Mouse (Mus musculus) C2C12 (cell line): ENCODE data around the gene Lce6a. TPM values are rescaled to one million over a fixed set of nuclear protein-coding genes. Genes with fewer than 3 reads are reported as not detected.

ENCODE experiments used
- H3K27me3 ChIP-seq: one replicate; pipeline ENCODE4 v1.6.1; 2011; ENCODE audit not compliant: control insufficient read depth, insufficient read depth, insufficient read length
- H3K36me3 ChIP-seq: one replicate; pipeline ENCODE4 v1.6.1; 2011; ENCODE audit not compliant: control insufficient read depth, insufficient read depth
- H3K4me3 ChIP-seq: one replicate; pipeline ENCODE4 v1.5.1; 2011; ENCODE audit warnings: mild to moderate bottlenecking, control low read depth; ENCODE audit not compliant: poor library complexity, insufficient read depth, severe bottlenecking
- H3K79me2 ChIP-seq: one replicate; pipeline ENCODE4 v1.6.1; 2011; ENCODE audit not compliant: control insufficient read depth, insufficient read depth
- H3K79me3 ChIP-seq: one replicate; pipeline ENCODE4 v1.6.1; 2011; ENCODE audit warnings: low read depth, control low read depth
- H3ac ChIP-seq: one replicate; pipeline ENCODE3; 2011; ENCODE audit warnings: low read depth; ENCODE audit not compliant: control insufficient read depth, insufficient read length
- CEBPB ChIP-seq: IDR thresholded peaks from one replicate; pipeline ENCODE4 v1.6.1; 2011; ENCODE audit warnings: low read depth, mild to moderate bottlenecking, control low read depth, moderate library complexity
- CTCF ChIP-seq: IDR thresholded peaks from one replicate; pipeline ENCODE4 v1.5.1; 2011; ENCODE audit not compliant: control insufficient read depth, insufficient read depth, insufficient read length
- FOSL1 ChIP-seq: IDR thresholded peaks from one replicate; pipeline ENCODE4 v1.8.0; 2011; ENCODE audit warnings: mild to moderate bottlenecking, low read length; ENCODE audit not compliant: poor library complexity, insufficient read depth, severe bottlenecking
- MAX ChIP-seq: IDR thresholded peaks from one replicate; pipeline ENCODE4 v1.6.1; 2011; ENCODE audit warnings: mild to moderate bottlenecking, control low read depth
- MYOD1 ChIP-seq: IDR thresholded peaks from one replicate; pipeline ENCODE4 v1.6.1; 2011; ENCODE audit warnings: low read depth; ENCODE audit not compliant: control insufficient read depth, insufficient read length
- MYOG ChIP-seq: IDR thresholded peaks from one replicate; pipeline ENCODE4 v1.6.1; 2011; ENCODE audit not compliant: control insufficient read depth, insufficient read length; ENCODE audit errors: extremely low read depth
- USF1 ChIP-seq: IDR thresholded peaks from one replicate; pipeline ENCODE4 v1.6.1; 2011; ENCODE audit warnings: low read depth, mild to moderate bottlenecking, control low read depth, moderate library complexity
- polyA plus RNA-seq: library from polyadenylated mRNA; unstranded; fragments of >200 nt; fragmentation: generic; extraction: Trizol; gene quantifications from one replicate; pipeline ENCODE4 v1.2.1, GENCODE M21; 2012; ENCODE audit warnings: missing spikeins

The Lce6a gene
- polyA plus RNA-seq, 1 experiment, result not detected

DNA sequence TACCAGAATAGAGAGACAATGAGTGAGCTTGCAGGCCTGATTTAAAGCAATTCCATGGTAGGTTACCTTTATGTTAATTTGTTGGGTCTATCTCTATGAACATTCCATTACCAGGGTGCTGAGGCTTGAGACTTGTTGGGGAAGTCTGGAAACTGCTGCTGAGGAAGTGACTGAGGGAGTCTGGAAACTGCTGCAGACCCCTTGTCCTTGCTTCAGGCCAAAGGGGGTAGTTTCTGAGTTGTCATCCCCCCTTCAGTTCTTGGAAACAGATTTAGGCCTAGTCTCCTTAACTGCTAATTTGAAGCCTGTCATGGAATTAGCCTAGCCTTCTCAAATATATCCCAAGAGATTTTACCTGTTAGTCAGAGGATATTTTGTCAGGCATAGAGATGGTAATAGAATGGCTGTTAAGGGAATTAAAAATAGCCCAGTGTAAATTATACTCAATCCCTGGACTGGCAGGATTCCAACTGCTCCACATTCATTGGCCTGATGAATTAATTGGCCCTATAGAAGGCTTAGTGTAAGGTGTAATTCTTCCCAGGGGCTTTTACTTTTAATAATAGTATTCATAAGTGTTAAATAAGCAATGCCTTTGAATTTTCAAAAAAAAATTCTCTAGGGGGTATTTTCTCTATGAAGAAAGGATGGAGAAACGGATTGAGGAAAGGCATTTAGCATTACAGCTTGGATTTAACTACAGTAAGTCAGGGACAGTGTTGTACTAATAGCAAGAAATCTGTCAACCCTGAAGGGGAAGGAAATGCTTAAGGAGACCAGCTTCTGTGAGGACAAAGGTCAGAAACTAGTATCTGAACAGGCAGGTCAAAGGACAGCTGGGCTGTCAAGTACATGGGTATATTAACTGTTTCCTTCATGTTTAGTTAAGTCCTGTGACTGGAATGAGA lies 16.5 kb upstream of the Lce6a start:
- H3K4me3 ChIP-seq, result no peak overlapping the region
- no peaks in the 10 kb centered on the region for H3K27me3 ChIP-seq
- no peaks in the 10 kb centered on the region for H3K79me2 ChIP-seq
- H3K79me3 ChIP-seq, result no peaks in the 10 kb centered on the region
- TF ChIP-seq CTCF, result no peak
- no peak for TF ChIP-seq MYOD1
- no peak for TF ChIP-seq USF1
- TF ChIP-seq CEBPB, result no peak
- no peak for TF ChIP-seq FOSL1
- no peak overlapping the region for H3ac ChIP-seq
- H3K36me3 ChIP-seq, result no peaks in the 10 kb centered on the region

DNA sequence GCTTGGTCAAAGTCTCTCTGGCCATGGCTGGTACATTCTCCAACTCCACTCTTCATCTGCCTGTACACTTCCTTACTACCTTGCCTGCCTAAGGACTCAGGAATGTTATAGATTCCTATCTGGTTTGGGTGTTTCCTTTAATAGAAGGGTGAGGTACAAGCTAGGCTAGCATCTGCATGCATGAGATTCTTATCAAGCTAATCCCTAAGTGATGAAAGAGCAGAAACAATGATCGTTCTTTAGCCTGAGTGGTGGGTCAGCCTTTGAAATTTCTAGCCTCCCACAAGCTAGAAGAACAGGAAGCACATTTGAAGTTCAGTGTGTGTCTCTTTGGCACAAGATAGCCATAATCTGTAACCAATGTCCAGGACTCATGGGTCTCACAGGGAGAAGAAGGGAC lies 11.7 kb downstream of the Lce6a start:
- Histone ChIP-seq H3K36me3 (no peaks in the 10 kb centered on the region), H3K79me2 (no peaks in the 10 kb centered on the region), H3K79me3 (no peaks in the 10 kb centered on the region), H3K27me3 (no peaks in the 10 kb centered on the region), H3K4me3 (no peak overlapping the region), H3ac (no peak overlapping the region)
- TF ChIP-seq CTCF (no peak), USF1 (no peak), MYOD1 (no peak), MYOG (no peak), MAX (no peak), FOSL1 (no peak), CEBPB (no peak)

DNA sequence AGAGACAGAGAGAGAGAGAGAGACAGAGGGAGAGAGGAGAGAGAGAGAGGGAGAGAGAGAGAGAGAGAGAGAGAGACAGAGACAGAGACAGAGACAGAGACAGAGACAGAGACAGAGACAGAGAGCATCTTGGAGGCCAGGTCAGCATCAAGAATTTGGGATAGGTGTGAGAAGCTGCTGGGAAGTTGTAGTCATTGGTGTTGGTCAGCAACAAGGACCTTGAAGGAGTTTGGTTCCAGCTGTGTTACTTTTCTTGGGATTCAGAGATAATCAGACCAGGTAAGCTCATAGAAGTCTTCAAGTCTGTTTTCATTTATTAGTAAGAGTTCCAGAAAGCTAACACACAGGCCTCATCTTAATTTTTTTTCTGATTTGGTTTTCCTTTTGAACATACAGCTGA lies 14.1 kb downstream of the Lce6a start, which contains the start of gene 2210017I01Rik:
Gene 2210017I01Rik (minus strand): TSS at position 101 of the 400 bp plus-strand sequence.
- H3K79me2 ChIP-seq, result no peaks in the 10 kb centered on the region
- H3K27me3 ChIP-seq, result no peaks in the 10 kb centered on the region
- no peaks in the 10 kb centered on the region for H3K79me3 ChIP-seq
- no peaks in the 10 kb centered on the region for H3K36me3 ChIP-seq
- TF ChIP-seq USF1 (no peak), MAX (no peak), FOSL1 (no peak), MYOG (no peak)
- no peak within 1 kb of the TSS for H3K4me3 ChIP-seq
- no peak within 1 kb of the TSS for H3ac ChIP-seq

DNA sequence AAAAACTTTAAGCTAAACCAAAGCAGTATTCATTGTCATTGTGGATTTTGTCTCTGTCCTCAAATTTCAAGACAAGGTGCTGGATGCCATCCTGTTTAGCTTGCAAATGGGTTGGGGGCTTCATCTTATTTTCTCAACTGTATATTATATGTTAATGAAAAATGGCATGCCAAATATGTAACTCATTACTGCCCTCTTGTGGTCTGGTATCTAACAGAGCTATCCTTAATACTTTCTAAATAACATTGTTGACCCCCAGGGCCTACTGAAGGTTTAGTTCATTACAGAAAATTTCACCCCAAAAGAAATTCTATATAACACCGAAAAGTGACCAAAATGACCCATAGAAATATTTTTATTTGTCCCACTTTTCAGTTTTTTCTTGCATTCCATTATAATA lies 19.3 kb downstream of the Lce6a start:
- no peak for TF ChIP-seq CEBPB
- no peak for TF ChIP-seq CTCF
- no peak for TF ChIP-seq MYOG
- no peak for TF ChIP-seq FOSL1
- no peak for TF ChIP-seq MAX
- no peak for TF ChIP-seq USF1
- TF ChIP-seq MYOD1, result no peak
- H3K27me3 ChIP-seq, result no peaks in the 10 kb centered on the region
- H3K36me3 ChIP-seq, result no peaks in the 10 kb centered on the region
- H3ac ChIP-seq, result no peak overlapping the region
- no peaks in the 10 kb centered on the region for H3K79me2 ChIP-seq
- H3K4me3 ChIP-seq, result no peak overlapping the region
- no peaks in the 10 kb centered on the region for H3K79me3 ChIP-seq

DNA sequence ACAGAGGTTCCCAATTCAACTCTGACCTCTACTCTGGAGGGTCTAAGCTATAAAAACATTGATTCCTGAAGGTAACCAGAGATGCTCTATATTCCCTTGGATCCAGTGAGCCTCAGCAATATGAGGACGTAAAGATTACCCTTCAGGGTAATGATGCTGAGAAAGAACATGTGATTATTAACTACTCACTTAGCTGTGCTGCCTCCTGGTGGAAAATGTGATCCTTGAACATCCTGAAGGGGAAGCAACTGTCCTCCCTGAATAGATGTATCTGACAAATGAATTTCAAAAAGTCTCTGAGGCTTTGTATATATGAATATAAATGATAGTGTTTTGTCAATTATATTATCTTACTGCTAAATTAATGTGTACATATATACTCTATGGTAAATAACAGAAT lies 21.0 kb downstream of the Lce6a start:
- Histone ChIP-seq H3K27me3 (no peaks in the 10 kb centered on the region), H3K79me2 (no peaks in the 10 kb centered on the region), H3K79me3 (no peaks in the 10 kb centered on the region), H3ac (no peak overlapping the region), H3K4me3 (no peak overlapping the region), H3K36me3 (no peaks in the 10 kb centered on the region)
- TF ChIP-seq MAX, result no peak
- no peak for TF ChIP-seq FOSL1
- TF ChIP-seq CTCF, result no peak
- TF ChIP-seq MYOD1, result no peak
- TF ChIP-seq CEBPB, result no peak
- no peak for TF ChIP-seq MYOG
- no peak for TF ChIP-seq USF1

DNA sequence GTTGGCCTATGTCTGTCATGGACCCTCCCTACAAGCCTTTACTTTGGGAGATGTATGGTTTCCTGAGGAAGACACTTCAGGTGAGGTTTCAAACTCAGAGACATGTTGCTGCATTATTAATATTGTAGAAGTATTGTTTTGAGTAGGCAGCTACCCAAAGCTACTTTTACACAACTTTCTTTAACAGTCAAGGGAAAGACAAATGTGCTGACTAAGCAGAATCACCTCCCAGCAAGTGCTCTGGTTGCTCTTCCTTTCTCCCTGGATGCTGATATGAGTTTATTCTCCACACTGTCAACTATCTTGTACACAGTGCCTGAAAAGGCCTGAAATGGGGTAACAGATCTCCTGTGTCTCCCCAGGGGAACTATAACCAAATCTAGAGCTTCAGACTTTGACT lies 21.5 kb downstream of the Lce6a start:
- no peaks in the 10 kb centered on the region for H3K27me3 ChIP-seq
- H3ac ChIP-seq, result no peak overlapping the region
- TF ChIP-seq FOSL1 (no peak), MYOD1 (no peak), CTCF (no peak), USF1 (no peak), MAX (no peak), CEBPB (no peak), MYOG (no peak)

More for the DNA sequence above, 21.5 kb downstream of the Lce6a start:
- H3K4me3 ChIP-seq, result no peak overlapping the region
- no peaks in the 10 kb centered on the region for H3K79me2 ChIP-seq
- H3K36me3 ChIP-seq, result no peaks in the 10 kb centered on the region
- no peaks in the 10 kb centered on the region for H3K79me3 ChIP-seq
